Mouse (Mus musculus) 3134 (cell line): Measurements from ENCODE around the gene Ctnnd2.

Source experiments
- DNase-seq: peaks from one replicate; pipeline ENCODE4 v3.0.0-alpha.2; 2011; ENCODE audit warnings: low spot score; ENCODE audit not compliant: insufficient read length; ENCODE audit errors: extremely low read depth

Gene Ctnnd2

DNA sequence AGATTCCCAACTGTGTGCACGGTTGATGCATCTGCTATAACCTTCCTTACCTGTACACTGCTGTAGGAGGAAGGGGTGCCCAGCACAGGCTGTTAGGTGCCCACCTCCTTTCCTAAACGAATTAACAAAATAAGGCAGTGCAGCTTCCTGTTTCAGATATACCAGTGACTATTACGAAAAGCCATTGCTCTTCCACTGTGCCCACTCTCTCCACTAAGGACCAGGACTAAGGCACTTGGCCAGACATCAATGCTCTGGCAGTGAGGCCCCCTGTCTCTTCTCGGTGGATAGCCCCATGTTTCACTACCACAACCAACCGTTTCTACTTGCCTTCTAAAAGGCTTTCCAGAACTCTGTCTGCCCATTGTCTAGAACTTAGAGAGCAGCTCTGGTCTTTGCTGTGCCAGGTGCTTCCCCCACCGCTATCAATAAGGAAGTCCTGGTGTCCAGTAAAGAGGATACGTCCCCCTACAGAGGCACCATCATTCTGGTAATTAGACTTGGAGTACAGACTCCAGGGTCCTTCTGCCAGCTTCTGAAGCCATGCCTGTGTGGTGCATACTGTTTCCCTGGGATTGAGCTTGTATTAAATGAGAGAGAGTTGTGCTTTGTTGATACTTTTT lies 459.8 kb downstream of the Ctnnd2 start:
- no peak for DNase-seq

DNA sequence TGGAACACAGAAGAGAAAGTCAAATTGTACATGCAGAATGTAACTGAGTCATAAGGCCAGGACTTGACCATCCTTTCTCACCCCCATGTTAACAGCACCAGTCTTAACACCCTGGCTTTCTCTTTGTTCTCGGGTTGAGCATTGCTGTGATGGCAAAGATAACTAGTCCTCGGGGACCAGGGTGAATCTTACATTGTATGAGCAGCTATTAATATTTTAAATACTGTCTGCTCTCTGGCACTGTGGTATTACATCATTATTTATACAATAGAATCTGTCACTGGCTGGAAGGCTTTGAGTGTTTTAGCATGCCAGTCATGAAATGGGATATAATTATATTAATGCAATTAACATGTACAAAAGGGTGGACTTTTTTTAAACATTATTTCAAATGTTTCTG lies 461.5 kb downstream of the Ctnnd2 start:
- DNase-seq = no peak

DNA sequence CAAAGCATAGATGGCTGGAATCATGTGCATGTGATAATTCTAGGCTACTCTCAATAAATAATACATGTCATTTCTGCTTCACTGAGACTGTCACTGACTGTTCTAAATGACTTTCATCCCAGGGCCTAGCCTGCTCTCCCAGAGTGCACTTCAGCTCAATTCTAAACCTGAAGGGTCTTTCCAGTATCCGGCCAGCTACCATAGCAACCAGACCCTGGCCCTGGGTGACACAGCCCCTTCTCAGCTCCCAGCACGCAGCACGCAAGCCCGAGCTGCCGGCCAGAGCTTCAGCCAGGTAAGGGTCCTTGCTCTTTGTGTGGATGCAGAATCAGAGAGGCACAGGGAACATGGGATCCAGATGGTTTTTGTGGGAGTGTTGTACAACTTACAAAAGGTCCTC lies 462.1 kb downstream of the Ctnnd2 start:
- DNase-seq = no peak

DNA sequence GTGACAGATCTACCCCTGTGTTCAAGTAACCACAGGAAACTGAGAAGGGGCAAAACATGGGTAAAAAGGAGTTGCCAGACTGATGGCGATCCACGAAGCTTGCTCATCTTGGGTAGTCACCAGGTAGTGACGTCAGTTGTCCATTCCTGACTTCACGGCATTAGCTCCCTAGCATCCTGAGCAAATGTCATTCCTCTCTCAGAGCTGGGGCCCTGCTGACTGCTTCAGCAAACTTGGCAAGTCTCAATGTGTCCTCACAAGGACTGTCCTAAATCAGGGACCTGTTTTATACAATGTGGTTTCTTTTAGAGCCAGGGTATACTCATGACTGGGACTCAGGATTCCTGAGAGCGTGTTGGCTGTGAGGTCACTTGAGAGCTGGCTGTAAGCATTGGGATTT lies 468.3 kb downstream of the Ctnnd2 start:
- DNase-seq = no peak

DNA sequence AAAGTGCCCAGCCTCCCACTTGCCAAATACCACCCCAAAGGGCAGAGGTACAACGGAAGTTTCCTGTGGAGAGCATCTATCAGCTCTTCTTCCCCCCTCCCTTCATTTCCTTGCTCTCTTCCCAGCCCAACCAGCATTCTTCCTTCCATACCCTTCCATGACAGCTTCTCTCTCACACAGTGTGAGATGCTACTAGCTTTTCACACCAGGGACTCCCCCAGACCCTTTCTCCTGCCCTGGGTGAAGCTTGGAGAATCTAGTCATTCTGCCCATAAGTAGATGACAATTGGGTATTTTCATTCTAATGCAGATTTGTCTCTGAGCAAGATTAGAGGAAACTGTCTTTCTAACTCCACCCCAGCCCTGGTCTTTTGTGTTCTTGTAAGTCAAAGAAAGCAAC lies 473.3 kb downstream of the Ctnnd2 start:
- no peak for DNase-seq

DNA sequence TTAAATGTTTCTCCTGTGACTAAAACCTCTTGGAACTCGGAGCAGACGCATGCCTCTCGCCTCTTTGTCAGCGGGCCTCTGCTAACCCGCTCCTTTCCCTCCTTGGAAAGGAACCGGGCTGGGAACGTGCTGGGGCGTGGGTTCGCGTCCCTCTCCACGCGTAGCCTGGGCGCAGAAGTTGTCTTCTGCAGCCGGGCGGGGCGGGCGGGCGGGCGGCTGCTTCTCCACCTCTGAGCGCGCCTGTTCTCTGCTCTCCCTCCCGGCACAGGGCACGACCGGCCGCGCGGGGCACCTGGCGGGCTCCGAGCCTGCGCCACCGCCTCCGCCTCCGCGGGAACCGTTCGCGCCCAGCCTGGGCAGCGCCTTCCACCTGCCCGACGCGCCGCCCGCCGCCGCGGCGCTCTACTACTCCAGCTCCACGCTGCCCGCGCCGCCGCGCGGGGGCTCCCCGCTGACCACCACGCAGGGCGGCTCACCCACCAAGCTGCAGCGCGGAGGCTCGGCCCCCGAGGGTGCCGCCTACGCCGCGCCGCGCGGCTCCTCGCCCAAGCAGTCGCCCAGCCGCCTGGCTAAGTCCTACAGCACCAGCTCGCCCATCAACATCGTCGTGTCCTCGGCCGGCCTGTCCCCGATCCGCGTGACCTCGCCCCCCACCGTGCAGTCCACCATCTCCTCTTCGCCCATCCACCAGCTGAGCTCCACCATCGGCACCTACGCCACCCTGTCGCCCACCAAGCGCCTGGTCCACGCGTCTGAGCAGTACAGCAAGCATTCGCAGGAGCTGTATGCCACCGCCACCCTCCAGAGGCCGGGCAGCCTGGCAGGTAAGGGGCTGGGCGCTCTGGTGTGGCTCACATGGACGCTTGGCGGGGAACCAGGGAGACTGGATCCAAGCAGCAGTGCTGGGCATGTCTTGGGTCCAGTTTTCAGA lies 474.4 kb downstream of the Ctnnd2 start:
- peak; percentile 9 for DNase-seq

DNA sequence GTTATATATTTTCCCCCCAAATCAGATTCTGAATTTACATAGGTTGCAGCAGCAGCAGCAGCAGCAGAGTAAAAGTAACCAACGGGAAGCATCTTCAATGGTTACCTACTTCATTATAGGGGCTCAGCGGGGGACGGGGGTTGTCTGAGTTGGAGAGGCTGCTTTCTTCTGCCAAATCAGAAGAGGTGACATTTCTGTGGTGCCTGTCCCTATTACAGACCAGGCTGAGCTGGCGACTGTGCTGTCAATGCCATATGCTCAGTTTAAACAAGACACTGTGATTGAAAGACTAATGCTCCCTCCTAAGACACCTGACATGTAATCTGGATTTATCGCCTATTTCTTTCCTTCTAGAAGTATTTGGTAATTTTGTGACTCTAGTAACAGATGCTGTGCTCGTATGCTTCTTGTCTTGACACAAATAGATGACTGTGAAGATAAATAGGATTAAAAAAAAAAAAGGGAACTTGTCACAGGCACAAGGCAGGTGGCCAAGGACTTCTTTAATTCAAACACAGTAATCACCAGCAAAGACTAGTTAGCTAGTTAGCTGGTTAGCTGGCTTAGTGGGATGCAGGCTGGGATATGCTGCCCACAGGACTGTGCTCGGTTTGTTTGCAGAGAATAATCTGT lies 475.4 kb downstream of the Ctnnd2 start:
- no peak for DNase-seq

DNA sequence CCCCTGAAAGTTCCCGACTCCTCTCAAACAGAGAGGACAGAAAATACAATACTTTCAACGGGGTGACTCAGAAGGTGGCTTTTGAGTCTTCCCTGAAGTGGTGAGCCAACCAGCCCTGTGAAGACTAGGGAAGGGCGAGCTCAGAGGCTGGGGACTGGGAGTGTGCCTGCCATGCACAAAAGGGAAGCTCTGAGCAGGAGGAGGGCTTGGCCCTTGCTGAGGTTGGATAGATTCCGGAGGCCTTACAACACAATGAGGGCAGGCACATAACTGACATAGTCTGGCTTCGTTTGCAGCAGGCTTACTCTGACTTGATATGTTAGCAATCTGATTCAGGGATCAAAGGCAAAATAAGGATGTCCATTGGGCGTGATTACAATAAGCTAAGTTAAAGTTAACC lies 477.6 kb downstream of the Ctnnd2 start:
- no peak for DNase-seq

DNA sequence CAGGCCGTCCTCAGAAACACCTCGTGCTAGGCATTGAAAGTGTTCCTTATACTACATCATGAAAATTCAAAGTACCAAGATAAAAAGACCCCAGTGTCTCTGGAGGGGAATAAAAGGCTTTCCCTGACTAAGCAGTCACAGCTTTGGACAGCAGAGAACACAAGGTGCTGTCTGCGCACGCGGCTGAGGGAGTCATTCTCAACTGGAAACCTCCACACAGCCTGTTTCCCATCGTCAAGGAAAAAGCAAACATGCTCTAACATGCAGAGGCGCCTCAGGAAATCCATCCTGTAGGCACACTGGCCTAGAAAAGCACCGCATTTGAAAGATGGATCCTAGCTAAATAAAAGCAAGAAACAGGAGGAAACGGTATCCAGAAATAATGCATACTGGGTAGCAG lies 483.0 kb downstream of the Ctnnd2 start:
- no peak for DNase-seq

DNA sequence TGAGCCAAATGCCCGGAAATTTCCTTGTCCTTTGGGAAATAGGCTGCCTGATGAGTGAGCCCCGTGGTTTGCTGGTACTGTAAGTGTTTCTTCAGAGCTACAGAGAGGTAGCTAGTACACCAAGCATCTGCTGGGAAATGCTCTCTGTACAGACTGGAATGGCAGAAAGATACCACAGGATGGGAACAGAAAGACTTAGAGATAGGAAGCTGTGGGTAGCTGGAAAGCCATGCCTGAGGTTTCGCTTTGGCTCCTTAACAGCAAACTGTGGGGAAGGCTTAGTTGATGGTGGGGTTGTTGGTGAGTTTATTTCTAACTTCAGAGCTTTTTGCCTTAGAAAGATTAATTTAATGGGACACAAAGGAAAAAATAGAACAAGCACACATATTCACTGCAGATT lies 485.2 kb downstream of the Ctnnd2 start:
- DNase-seq = no peak

DNA sequence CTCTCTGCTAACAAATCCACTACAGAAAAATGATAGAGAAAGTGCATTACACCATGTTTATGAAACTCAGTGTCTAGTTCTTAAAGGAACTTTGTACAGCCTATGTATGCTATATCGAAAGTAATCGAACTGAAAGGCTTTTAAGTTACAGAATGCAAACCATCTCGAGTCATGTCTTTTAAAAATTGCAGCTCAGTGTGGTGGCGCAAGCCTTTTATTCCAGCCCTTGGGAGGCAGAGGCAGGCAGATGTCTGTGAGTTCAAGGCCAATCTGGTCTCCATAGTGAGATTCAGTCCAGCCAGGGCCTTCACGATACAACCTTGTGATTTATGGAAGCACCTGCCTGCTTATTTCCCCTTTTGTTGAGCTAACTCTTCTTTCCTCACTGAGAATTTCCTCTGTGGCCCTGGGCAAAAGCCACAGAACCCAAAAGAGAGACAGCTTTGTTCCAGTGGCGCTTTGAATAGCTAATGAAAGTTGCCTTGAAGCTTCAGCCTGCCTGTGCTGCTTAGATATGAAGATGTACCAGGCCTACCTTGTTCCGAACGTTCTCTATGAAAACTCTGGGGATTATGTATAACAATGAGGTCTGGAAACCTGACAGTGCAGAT lies 488.3 kb downstream of the Ctnnd2 start:
- DNase-seq = no peak

DNA sequence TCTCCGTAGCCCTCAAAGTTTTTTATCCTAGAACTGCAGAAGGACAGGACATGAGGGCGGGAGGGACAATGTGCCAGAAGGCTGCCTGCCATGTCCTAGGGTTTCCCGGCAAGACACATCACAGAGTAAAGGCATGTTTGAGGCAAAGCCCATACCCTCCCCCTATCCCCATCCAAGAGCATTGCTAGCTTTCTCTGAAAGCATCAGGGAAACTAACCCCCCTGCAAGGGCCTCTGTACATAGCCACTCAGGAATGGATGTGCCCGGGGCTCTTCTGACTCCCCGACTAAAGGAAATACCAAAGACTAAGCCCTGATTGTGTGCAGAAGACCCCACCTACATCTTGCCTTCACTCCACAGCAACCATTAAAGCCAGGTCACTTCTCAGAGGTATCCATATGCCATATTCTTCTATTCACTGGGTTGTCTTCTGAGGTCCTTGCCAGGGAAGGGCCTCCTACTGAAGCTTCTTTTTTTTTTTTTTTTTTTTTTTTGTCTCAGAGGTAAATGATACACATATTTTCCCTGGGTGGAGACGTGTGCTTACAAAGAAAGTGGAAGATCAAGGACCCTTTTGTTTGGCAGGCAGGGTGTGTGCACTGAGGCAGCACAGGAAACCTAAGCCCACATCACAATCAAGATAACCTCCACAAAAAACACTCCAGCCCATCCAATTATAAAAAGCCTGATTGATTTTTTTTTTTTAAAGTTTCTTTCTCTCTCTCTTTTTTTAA lies 489.5 kb downstream of the Ctnnd2 start:
- DNase-seq = no peak

DNA sequence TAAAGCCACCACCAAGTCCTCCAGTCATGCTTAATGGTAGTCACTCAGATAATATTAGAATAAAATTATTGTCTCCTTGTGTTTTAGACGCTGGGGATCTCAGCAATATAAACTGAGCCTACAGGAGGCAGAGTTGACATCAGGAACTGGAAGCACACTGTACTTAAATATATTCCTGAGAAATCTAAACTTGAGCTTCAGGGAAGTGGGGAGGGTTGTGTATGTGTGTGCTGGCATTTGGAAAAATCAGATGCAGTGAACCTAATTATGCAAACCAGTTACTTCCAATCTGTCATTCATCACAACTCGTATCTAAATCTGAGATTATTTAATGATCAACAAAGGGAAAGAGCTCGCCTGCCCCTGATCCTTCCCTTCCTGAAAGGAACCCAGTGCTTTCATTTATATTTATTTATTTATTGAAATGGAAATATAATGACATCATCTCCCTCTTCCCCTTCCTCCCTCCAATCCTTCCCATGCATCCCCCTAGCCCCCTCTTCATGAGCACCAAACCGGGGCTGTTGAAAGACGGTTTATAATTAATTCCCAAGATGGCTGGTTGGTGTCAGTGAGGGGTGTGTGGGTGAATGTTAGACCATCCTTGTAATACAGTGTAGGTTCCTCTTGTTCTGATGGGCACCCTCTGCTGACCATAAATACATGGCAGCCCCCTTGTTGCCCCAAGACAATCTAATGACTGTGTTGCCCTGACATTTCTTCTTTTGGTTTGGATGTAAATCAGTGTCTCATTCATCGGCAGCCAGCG lies 495.6 kb downstream of the Ctnnd2 start:
- no peak for DNase-seq

DNA sequence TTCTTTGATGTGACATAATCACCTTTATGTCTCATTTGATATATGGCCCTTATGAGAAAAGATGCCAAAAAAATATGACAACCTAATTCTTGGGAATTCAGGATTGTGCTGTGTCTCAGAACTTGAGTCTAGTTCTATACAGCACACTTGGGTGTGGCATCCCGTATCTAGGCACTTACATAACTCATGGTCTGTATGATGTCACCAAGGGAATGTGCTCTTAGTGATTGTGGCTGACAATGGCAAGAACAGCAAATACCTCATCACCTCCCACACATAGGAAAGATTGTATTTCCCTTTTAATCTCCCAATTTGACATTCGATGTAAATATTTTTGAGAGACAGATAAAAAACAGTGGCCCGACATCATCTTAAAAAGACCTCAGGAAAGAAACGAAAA lies 509.5 kb downstream of the Ctnnd2 start:
- DNase-seq = no peak

DNA sequence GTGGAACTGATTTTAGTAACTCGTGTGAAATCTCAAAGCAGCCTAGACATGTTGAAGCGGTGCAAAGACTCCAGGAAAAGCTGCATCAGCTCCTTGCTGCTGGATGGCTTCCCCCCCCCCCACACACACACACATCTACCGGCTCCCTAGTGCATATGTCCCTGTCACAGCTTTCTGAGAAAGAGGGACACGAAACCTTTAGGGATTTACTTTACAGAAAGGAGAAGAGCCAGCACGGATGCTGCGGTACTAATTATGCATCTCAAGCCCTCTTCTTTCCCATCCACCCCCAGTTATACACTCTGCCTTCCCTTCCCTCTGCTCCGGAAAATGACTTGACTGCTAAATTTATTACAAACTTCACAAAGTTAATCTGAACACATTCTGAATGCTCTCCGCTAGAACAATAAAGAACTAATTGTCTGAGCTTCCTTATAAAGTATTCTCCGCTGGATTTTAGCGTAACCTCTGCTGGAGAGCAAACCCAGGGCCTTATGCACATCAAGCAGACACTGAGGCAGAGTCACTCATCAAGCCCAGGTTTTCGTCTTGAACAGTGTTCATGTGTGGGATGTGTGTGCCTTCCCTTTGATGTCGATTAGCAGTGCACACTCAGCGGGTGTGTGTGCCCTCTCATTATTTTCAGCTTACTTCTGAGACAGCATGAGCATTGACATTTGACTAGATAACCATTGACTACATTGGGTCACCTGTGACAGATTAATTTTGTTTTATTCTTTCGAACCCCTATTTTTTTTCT lies 510.1 kb downstream of the Ctnnd2 start:
- DNase-seq = no peak

DNA sequence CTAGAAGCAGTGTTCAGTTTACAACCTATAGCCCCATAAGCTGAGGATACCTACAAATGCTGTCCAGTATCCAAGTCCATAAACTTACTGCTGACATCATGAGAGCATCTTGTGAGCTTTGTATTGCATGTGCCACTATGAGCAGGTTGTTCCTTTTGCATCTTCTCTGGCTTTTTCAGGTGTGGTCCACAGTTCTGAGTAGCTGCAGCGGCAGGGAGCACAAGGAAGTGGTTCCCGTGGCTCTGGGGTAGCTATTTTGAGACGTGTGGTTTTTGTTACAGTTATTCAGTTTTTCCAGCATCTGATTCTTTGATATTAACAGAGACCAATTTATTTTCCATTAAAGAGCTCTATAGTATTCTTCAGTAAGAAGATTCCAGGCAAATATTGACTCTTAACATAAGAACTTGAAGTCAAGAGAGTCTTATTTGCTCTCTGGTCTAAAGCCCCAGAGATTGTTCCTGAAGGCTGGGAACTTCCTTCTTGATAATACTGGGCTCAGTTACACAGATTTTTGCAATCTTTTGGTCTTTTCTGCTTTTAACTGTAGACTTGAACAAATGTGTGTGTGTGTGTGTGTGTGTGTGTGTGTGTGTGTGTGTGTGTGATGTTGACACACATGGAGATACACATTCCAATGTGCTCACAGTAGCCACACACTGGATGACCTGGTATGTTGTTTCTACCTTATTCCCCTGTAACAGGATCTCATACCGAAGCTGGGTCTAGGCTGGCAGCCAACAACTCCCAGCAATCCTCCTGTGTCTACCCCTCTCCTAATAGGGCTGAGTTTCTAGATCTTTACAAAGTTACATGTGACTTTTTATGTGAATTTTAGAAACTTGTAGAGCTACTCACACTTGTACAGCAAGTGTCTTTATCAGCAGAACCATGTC lies 514.1 kb downstream of the Ctnnd2 start:
- no peak for DNase-seq

DNA sequence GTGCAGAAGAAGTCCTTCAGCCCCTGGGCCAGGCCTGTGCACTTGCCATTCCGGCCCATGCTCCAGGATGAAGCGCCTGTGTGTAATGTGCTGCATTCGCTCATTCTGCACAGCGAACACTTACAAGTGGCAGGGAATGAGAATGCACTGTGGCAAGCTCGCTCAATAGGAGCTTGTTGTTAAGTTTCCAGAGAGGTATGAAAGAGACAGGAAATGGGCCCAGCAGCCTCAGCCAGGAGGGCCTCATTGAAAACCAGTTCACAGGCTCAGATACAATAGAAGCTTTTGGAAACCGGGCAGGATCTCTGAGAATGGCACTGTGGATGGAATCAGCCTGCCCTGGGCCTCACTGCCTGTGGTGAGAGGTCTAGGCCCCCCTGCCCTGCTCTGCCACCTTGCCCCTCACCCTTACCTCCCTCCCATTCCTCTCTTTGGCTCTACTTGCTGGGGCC lies 521.4 kb downstream of the Ctnnd2 start:
- DNase-seq = no peak

DNA sequence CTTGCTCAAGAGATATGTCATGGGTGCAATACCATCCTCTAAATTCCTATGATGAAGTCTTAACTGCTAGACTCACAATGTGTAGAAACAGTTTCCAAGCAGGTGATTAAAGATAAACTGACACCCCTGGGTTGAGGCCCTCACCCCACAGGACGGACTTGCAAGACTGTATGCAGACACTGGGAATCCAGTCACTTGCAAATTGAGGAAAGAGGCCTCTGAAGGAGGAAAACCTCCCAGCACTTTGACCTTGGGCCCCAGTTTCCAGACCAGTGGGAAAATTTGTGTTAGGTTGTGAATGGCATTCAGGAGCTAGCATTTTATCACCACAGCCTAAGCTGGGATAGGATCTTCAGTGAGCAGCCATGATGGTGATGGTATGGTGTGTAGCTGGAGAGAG lies 521.9 kb downstream of the Ctnnd2 start:
- no peak for DNase-seq
